Mouse (Mus musculus): ENCODE data around the gene Nebl.

Nebl gene

DNA sequence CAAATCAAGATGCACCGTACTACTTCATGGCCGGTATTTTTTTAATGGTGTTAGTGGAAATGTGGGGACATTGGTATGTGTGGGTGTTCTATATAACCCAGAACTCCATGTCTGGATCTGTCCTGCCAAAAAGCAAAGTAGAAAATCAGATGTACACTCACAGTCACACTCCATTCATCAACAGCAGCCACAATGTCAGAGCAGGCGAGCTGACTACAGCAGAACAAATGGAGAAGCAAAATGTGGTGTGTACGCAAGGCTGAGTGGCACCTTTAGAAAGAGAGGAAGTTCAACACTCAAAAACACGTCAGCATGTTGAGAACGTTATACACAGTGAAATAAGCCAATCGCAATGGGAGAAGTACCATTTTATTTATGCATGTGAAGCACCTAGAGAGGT, 88.5 kb downstream of the Nebl start:
- intact Hi-C loops (cut with DNase I): loop anchor here (5.0 to 10.0 kb wide), 2 partner anchors 220 to 382 kb away; no protein-coding TSS in a partner anchor

GRCm38 (mm10) chr2:17640861-17641260, 90.4 kb downstream of the Nebl start:
- intact Hi-C loops (cut with DNase I): loop anchor here (5.0 to 10.0 kb wide), 2 partner anchors 219 to 384 kb away; no protein-coding TSS in a partner anchor

- intact Hi-C loops (cut with DNase I): no loop called here
Observed at GRCm38 (mm10) chr2:17638631-17639030, 92.6 kb downstream of the Nebl start.

GRCm38 (mm10) chr2:17623931-17624330, 107.3 kb downstream of the Nebl start:
- intact Hi-C loops (cut with DNase I): no loop called here

- intact Hi-C loops (cut with DNase I): no loop called here
Observed at GRCm38 (mm10) chr2:17610259-17610658, 121.0 kb downstream of the Nebl start.

GRCm38 (mm10) chr2:17603573-17603972, 127.7 kb downstream of the Nebl start:
- intact Hi-C loops (cut with DNase I): loop anchor here (10.0 kb wide), 1 partner anchor 149 kb away; no protein-coding TSS in a partner anchor

DNA sequence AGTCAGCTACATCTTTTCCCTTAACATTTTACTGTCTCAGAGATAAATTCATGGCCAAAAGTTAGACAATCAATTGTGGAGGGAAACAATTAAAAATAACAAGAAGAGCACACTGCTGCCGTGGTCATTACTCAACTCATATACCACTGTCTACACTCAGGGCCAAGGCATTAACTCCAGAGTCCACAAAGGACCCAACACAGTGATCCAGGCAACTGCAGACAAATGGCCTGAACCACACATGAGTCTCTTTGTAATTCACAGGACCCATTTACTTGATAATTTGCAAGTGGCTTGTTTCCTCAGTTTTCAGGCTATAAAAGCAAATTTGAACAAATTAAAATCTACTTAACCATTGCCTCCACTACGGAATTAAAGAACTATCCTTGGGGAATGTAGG, 130.6 kb downstream of the Nebl start:
- intact Hi-C loops (cut with DNase I): loop anchor here (10.0 kb wide), 1 partner anchor 146 kb away; no protein-coding TSS in a partner anchor

DNA sequence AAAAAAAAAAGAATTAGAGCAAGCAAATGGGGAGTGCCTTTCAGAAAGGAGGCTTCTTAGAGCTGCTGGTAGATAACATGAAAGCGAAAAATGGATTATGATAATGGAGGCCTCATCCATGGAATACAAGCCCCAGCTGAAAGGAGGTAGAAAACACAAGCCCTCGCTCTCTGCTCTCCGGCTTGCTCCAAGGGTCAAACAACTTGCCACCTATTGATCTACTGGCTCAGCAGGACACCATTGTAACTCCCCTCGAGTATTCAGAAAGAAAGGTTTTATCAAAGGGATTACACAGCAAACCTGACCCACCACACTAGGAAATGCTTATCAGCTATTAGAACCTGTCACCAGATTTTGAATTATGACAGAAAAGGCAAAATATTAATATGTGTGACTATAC, 131.4 kb downstream of the Nebl start:
- intact Hi-C loops (cut with DNase I): loop anchor here (10.0 kb wide), 1 partner anchor 145 kb away; no protein-coding TSS in a partner anchor

GRCm38 (mm10) chr2:17597932-17598331, 133.3 kb downstream of the Nebl start:
- intact Hi-C loops (cut with DNase I): no loop called here

DNA sequence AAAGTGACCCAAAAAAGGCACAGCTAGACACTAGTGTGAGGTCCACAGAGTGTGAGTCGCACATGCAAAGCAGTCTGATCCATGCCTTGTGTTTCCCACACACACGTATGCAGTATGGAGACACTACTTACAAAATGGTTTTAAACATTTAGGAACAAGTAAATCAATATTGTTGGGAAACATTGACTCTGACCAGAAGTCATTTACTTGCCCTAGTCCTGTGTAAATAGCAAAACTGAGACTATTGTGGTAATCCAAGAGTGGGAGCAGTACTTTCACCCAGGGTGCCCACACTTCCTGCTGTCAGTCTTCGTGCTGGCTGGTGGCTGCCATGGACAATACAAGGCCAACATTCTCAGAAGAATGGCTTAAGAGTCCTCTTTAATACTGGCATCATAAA, 141.6 kb downstream of the Nebl start:
- intact Hi-C loops (cut with DNase I): no loop called here

DNA sequence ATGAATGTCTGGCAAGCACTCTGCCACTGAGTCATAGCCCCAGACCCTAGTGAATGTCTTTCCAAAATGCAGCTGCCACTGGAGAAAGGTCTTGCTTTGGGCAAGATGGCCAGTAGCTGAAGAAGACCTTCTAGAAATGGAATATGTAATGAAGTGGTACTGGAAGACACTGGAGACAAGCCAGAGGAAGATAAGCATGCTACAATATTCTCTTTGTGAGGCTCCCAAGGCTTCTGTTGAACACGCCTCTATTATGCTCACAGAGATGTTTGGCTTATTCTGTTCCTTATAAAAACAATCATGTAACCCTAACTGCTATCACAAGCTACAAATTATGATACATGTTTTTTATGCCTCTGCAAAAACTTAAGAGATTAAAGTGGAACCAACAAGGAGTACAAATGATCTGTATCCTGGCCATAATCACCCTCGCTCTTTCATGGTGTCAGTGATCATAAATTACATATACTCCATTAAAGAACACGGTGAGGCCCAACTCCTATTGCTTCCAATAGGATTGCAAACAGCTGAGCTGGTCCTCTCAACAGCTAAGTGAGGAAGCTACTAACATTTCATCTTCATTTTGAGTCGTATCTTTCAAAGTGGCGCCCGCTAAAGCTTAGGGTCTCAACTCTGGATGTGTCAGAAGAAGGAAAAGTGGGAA, 145.8 kb downstream of the Nebl start:
- intact Hi-C loops (cut with DNase I): no loop called here

DNA sequence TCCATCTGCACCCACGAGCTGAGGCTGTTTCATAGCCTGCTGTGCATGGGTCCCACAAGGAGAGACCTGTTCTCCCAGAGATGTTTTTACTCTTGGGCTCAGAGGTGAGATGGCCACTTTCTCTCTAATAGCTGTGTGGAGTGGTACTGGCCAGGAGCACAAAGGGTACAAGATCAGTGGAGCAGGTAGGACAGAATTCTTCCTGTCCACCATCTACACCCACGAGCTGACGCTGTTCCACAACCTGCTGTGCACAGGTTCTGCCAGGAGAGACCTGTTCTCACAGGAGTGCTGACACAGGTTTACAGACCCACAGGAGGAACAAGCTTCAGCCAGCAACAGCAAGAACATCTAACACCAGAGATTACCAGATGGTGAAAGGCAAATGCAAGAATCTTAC, 155.6 kb downstream of the Nebl start:
- intact Hi-C loops (cut with DNase I): no loop called here

- intact Hi-C loops (cut with DNase I): no loop called here
Observed at GRCm38 (mm10) chr2:17571716-17572115, 159.5 kb downstream of the Nebl start.

DNA sequence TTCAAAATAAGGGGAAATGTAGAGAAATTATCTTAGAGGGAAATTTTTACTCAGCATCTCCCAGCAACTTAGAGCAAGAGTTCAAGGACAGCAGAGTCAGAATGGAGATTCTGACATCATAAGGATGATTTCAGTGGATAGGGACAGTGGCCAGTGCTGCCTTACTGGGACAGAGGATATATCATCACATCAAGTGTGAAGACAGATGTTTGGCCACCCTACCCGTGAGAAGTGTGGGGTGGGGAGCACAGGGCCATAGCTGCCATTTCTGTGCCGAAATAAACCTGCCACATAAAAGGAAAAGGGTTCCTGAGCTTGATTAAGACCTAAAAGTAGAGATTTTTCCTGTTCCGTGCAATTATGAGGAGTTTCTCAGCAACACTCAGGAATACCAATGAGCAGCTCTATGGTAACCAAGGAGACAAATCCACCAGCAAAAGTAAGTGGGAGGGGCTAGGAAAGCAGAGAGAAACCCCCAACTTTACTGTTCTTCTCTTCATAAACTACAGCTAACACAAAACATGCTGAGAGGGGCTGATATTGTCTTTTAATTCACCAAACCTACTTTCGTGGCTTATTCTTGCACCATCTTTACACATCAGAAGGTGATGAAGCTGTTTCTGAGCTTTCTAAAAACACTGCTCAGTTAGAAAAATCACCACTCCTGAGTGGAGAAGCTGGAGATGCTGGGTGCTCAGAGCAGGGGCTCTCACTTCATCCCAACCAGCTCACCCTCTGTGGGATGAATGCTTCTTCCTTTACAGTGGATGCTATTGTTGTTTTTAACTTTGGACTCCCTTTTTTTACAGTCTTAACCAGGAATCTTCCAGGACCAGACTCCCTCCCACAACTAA, 172.1 kb downstream of the Nebl start:
- intact Hi-C loops (cut with DNase I): no loop called here

DNA sequence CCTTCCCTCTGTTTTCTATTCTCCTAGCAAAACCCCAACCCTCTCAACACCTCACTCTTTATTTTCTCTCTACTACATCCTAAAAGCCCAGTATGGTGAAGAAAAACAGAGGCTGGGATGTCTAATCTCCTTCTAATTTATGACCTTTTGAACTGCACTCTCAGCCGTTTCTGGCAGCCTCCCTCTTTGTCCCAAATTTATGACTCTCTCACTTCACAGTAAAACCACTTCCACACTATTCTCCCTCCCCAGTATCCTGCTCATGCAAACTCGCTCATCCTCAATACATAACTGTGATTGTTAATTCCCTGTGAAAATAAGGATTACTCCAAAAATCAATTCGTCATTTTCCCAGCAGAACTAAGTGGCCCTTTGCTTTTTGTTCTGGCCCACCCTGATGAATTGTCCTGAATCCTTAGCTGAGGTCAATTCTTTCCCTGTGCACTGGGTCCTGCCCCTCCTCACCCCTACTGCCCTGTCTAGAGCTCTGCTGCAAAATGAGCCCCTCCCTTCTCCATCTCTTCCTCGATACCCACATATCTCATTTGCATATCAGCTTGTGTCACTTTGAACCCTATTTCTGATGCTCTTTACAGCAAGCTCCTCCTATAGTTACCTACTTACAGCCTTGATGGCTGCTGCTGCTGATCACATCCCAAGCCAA, 181.2 kb downstream of the Nebl start:
- intact Hi-C loops (cut with DNase I): no loop called here

DNA sequence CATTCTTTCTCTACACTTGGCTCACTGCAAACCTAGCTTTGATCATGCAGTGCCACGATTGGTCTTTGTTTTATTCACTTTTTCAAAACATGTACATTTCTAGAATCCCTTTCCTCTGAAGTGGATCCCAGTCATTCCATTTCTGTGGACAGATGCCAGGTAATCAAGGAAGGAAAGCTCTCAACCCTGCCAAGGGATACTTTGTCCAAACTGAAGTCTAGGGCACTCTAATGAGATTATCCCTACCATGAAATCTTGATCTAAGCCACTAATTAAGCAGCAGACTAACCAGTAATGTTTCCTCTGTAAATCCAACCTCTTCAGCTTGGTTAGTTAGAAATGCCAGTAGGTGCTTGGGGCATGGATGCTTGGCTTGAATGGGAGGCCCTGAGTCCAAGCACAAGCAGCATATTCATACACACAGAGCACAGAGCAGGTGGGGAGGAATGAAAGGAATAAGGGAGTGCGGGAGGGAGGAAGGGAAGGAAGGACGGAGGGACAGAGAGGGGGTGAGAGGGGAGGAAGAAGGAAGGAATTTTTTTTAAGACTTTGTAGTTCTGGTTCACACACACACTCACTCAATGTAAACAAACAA, 184.8 kb downstream of the Nebl start:
- intact Hi-C loops (cut with DNase I): no loop called here

- intact Hi-C loops (cut with DNase I): no loop called here
Observed at GRCm38 (mm10) chr2:17539737-17540136, 191.5 kb downstream of the Nebl start.

- intact Hi-C loops (cut with DNase I): no loop called here
Observed at GRCm38 (mm10) chr2:17538493-17538892, 192.8 kb downstream of the Nebl start.

DNA sequence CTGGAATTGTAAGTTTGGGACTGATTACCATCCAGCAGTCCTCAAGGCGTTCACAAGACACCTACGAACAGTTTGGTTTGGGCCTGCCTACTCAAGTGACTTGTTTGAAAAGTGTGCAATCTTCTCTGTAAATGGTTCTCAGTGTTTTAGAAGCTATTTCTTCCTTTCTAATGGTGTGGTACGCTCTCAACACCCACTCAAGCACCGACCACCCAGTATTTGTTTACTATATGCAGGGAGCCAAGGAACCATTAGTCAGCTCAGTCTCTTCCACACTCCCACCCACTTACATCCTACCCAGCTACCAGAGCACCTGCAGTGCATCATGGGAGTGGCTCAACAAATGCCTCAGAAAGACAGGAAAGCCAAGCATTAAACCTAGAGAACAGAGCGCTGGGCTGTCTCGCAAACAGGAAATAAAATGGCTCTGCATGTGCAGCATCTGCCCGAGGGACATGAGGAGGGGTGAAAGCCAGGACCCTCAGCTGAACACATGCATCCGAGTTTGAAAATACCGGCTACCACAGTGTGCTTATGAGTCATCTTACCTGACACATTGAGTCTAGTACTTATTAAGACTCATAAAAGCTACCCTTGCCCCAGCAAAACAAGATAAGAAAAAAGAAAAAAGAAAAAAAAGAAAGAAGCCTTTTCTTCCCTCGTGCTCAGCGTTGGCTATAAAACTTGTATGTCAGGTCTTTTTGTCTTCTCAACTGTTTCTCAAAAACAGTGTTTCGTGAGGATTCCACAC, 199.7 kb downstream of the Nebl start:
- intact Hi-C loops (cut with DNase I): no loop called here

DNA sequence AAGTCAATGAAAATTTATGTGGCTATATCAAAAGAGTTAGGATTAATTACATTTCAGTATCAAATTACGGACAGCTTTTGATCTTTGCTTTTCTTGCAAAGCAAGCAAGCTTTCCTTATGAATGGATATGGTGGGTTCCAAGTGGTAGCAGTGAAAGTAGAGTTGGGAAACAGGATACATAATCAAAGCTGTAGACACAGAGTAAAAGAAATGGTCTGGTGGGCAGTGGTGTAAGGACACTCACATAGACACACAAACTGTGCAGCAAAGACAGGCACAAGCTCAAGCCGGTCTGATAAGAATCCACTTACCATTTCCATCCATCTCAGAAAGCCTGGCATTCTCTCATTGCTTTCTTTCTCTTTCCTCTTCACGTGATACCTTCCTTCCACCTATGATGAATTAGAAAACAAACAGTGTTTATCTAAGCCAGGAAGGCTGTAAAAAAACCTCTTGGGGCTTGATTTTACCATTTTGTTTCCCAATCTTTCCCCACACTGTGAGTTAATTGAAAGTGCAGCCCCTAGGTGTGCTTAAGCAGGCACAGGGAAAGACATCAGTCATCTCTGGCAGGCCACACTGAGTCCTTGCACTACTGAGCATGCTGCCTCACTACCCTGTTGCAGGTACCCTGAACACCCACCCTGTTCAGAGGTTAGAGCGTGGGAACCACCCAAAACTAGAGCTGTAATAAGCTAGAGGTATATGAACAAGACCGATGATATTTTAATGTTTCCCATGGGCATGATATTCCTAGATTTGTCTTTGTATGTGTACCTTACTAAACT, 205.3 kb downstream of the Nebl start:
- intact Hi-C loops (cut with DNase I): no loop called here

All from adrenal gland (tissue).